Mouse (Mus musculus) bone marrow, adult 2 months (tissue): Measurements from ENCODE around the gene Mrps11.

ENCODE experiments used
- CTCF ChIP-seq: fragments of 200-500 bp; IDR thresholded peaks from 2 replicates; pipeline ENCODE4 v1.5.1; 2011; ENCODE audit warnings: low read length, control low read depth; ENCODE audit not compliant: control insufficient read depth, insufficient read depth
- POLR2A ChIP-seq: fragments of 200-500 bp; IDR thresholded peaks from 2 replicates; pipeline ENCODE4 v1.6.1; 2011; ENCODE audit warnings: low read depth, mild to moderate bottlenecking, control low read depth, low read length, borderline replicate concordance; ENCODE audit not compliant: control insufficient read depth

GRCm38 (mm10) chr7:78807192-78807591, 24.3 kb downstream of the Mrps11 start:
- no peak for TF ChIP-seq POLR2A
- TF ChIP-seq CTCF = no peak
